In the genomic region with DNA sequence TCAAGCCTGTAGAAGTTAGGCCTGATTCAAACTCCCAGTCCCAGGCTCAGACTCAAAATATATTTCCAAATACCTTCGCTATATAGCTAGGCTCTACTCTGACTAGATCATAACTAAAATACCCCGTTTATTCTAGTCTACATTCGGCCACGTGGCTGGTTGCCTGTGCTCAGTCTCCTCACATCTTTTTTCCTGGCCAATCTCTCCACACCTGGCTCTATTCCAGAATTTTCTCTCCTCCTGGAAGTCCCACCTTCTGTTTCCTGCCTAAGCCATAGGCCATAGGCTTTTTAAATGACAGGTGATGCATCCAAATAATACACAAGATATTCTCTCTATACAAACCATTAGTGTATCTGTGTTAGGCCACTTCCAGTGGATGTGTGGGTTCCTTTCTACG, we compare ENCODE assay signal across 12 mouse cellular contexts.
"Had no signal": no experiment of that assay in that cellular context is flagged by ENCODE, and none has a peak within 500 bp of the region (broad histone marks: within the 10 kb centered on the region; RNA-seq: fewer than 3 reads in every experiment).

No protein-coding gene starts in this region.

- DNase-seq: gastrocnemius, postnatal 14 days; gastrocnemius, postnatal 36 days; heart, adult 18-20 months; heart, postnatal 14 days; heart, postnatal 36 days; kidney, adult 11 months; kidney, adult 2 months; kidney, adult 9 months; kidney, postnatal 14 days; kidney, postnatal 36 days; layer of hippocampus, adult 9-11 months; layer of hippocampus, postnatal 36 days had no signal
